Mouse (Mus musculus) MEL (cell line): ENCODE data around the gene Chkb. TPM values are rescaled to one million over a fixed set of nuclear protein-coding genes. Genes with fewer than 3 reads are reported as not detected.
A peak's percentile ranks its signal among the peaks of the same experiment; 100 is the strongest.
"Not testable (repeated sequence)": the region's sequence is repeated elsewhere in the genome, so short reads cannot be mapped to it uniquely, and the experiment has no call there.

Experiments
- DNase-seq: peaks from one replicate; pipeline ENCODE4 v3.0.0; 2011; ENCODE audit warnings: low read depth, low spot score
- H3K27ac ChIP-seq: 2 replicates; pipeline ENCODE4 v1.5.1; 2012; ENCODE audit warnings: low read depth, mild to moderate bottlenecking, control low read depth, low read length, moderate library complexity; ENCODE audit not compliant: control insufficient read depth
- H3K27me3 ChIP-seq, 2 experiments: fragments of 150-350 bp in 1 of 2; sonication (generic) in 1 of 2; 2 replicates each; pipeline ENCODE4 v1.6.1; 2012; ENCODE audit warnings: low read length in 2 of 2, mild to moderate bottlenecking in 2 of 2, improper control_type of control experiment in 1 of 2, moderate library complexity in 1 of 2; ENCODE audit not compliant: insufficient read depth in 2 of 2, control insufficient read depth in 1 of 2
- H3K36me3 ChIP-seq, 2 experiments: 2 replicates each; pipeline ENCODE4 v1.6.1; 2012 to 2014; ENCODE audit warnings: low read length in 2 of 2, improper control_type of control experiment in 1 of 2, inconsistent platforms in 1 of 2, mild to moderate bottlenecking in 1 of 2; ENCODE audit not compliant: insufficient read depth in 2 of 2, control insufficient read depth in 1 of 2
- H3K4me1 ChIP-seq, 2 experiments: fragments of 150-350 bp in 1 of 2; sonication (generic) in 1 of 2; 2 replicates each; pipeline ENCODE4 v1.6.1; 2012; ENCODE audit warnings: low read length in 2 of 2, improper control_type of control experiment in 1 of 2, mild to moderate bottlenecking in 1 of 2; ENCODE audit not compliant: insufficient read depth in 2 of 2, control insufficient read depth in 1 of 2
- H3K4me3 ChIP-seq, 2 experiments: fragments of 150-350 bp in 1 of 2; sonication (generic) in 1 of 2; 2 replicates each; pipeline ENCODE4 v1.5.1; 2012; ENCODE audit warnings: low read depth in 2 of 2, low read length in 2 of 2, mild to moderate bottlenecking in 2 of 2, moderate library complexity in 2 of 2, control low read depth in 1 of 2, improper control_type of control experiment in 1 of 2; ENCODE audit not compliant: control insufficient read depth in 1 of 2, insufficient read depth in 1 of 2
- H3K79me2 ChIP-seq: 2 replicates; pipeline ENCODE4 v1.6.1; 2012; ENCODE audit warnings: mild to moderate bottlenecking, low read length, moderate library complexity; ENCODE audit not compliant: control insufficient read depth, poor library complexity, insufficient read depth
- H3K9ac ChIP-seq: 2 replicates; pipeline ENCODE4 v1.6.1; 2012; ENCODE audit warnings: low read depth, mild to moderate bottlenecking, control low read depth, low read length, moderate library complexity; ENCODE audit not compliant: control insufficient read depth, poor library complexity, severe bottlenecking
- H3K9me3 ChIP-seq: fragments of 150-350 bp; sonication (generic); replicated peaks from 2 replicates; pipeline ENCODE4 v1.6.1; 2012; ENCODE audit warnings: mild to moderate bottlenecking, low read length, improper control_type of control experiment, moderate library complexity; ENCODE audit not compliant: insufficient read depth
- CHD1 ChIP-seq: IDR thresholded peaks from 2 replicates; pipeline ENCODE4 v1.6.1; 2012; ENCODE audit warnings: low read depth, mild to moderate bottlenecking, inconsistent platforms, low read length, improper control_type of control experiment
- CTCF ChIP-seq, 3 experiments: IDR thresholded peaks in 2 of 3; conservative IDR thresholded peaks in 1 of 3; 2 replicates each; pipeline ENCODE4 v1.5.1; 2011 to 2012; ENCODE audit warnings: low read length in 3 of 3, low read depth in 2 of 3, mild to moderate bottlenecking in 2 of 3, improper control_type of control experiment in 1 of 3, inconsistent platforms in 1 of 3, mixed read lengths in 1 of 3, moderate library complexity in 1 of 3; ENCODE audit not compliant: control insufficient read depth in 1 of 3, insufficient read depth in 1 of 3, poor library complexity in 1 of 3, severe bottlenecking in 1 of 3
- ETS1 ChIP-seq: IDR thresholded peaks from 2 replicates; pipeline ENCODE4 v1.6.1; 2012; ENCODE audit warnings: low read depth, mild to moderate bottlenecking, inconsistent platforms, low read length, improper control_type of control experiment, moderate library complexity
- GABPA ChIP-seq: IDR thresholded peaks from 2 replicates; pipeline ENCODE4 v1.6.1; 2012; ENCODE audit warnings: low read depth, mild to moderate bottlenecking, inconsistent platforms, low read length, improper control_type of control experiment, moderate library complexity
- JUND ChIP-seq: IDR thresholded peaks from 2 replicates; pipeline ENCODE4 v1.6.1; 2011; ENCODE audit warnings: low read depth, mild to moderate bottlenecking, improper control_type of control experiment, low read length
- MAZ ChIP-seq: IDR thresholded peaks from 2 replicates; pipeline ENCODE4 v1.6.1; 2012; ENCODE audit warnings: low read depth, mild to moderate bottlenecking, inconsistent platforms, low read length, improper control_type of control experiment
- MXI1 ChIP-seq: IDR thresholded peaks from 2 replicates; pipeline ENCODE4 v1.6.1; 2011; ENCODE audit warnings: mild to moderate bottlenecking, low read depth, low read length, improper control_type of control experiment
- MYB ChIP-seq: IDR thresholded peaks from 2 replicates; pipeline ENCODE4 v1.6.1; 2011; ENCODE audit warnings: mild to moderate bottlenecking, low read depth, low read length, improper control_type of control experiment
- MYC ChIP-seq: IDR thresholded peaks from 2 replicates; pipeline ENCODE4 v1.6.1; 2011; ENCODE audit warnings: low read depth, mild to moderate bottlenecking, low read length, improper control_type of control experiment, moderate library complexity
- NELFE ChIP-seq: IDR thresholded peaks from 2 replicates; pipeline ENCODE4 v1.6.1; 2011; ENCODE audit warnings: low read depth, low read length, improper control_type of control experiment
- RAD21 ChIP-seq: IDR thresholded peaks from 2 replicates; pipeline ENCODE4 v1.6.1; 2011; ENCODE audit warnings: mild to moderate bottlenecking, low read depth, low read length, improper control_type of control experiment
- SIN3A ChIP-seq: IDR thresholded peaks from 2 replicates; pipeline ENCODE4 v1.6.1; 2012; ENCODE audit warnings: low read length, improper control_type of control experiment, inconsistent platforms
- SMC3 ChIP-seq: IDR thresholded peaks from 2 replicates; pipeline ENCODE4 v1.6.1; 2011; ENCODE audit warnings: low read depth, low read length, improper control_type of control experiment
- TAL1 ChIP-seq: IDR thresholded peaks from 2 replicates; pipeline ENCODE4 v1.6.1; 2012; ENCODE audit warnings: mild to moderate bottlenecking, inconsistent platforms, low read length, moderate library complexity, mixed read lengths
- TBP ChIP-seq: IDR thresholded peaks from 2 replicates; pipeline ENCODE4 v1.8.0; 2011; ENCODE audit warnings: low read depth, low read length, improper control_type of control experiment
- USF1 ChIP-seq: IDR thresholded peaks from 2 replicates; pipeline ENCODE4 v1.6.1; 2014; ENCODE audit warnings: low read depth, mild to moderate bottlenecking, inconsistent platforms, low read length, improper control_type of control experiment, moderate library complexity
- ZC3H11A ChIP-seq: IDR thresholded peaks from 2 replicates; pipeline ENCODE4 v1.6.1; 2012; ENCODE audit warnings: low read depth, mild to moderate bottlenecking, inconsistent platforms, low read length, improper control_type of control experiment
- ZKSCAN1 ChIP-seq: IDR thresholded peaks from 2 replicates; pipeline ENCODE4 v1.6.1; 2012; ENCODE audit warnings: low read depth, mild to moderate bottlenecking, inconsistent platforms, low read length, improper control_type of control experiment, moderate library complexity
- ZNF384 ChIP-seq: IDR thresholded peaks from 2 replicates; pipeline ENCODE4 v1.6.1; 2012; ENCODE audit warnings: low read depth, mild to moderate bottlenecking, inconsistent platforms, low read length, improper control_type of control experiment
- polyA plus RNA-seq, 2 experiments: library from polyadenylated mRNA; stranded (reverse) in 1 of 2; unstranded in 1 of 2; fragments of >175 nt in 1 of 2; fragments of >200 nt in 1 of 2; gene quantifications; 2 replicates each; pipeline versions ENCODE4 v1.2.1 to v1.2.4; 2012; ENCODE audit warnings: low replicate concordance in 2 of 2, low read depth in 1 of 2; ENCODE audit not compliant: insufficient read length in 2 of 2, insufficient read depth in 1 of 2, missing spikeins in 1 of 2
- total RNA-seq: library from RNA; depleted of rRNA; stranded (reverse); fragments of 300-350 nt; gene quantifications from 2 replicates; pipeline ENCODE4 v1.2.3, GENCODE M21; 2012

Chkb gene
- total and polyA plus RNA-seq, 3 experiments = 19.3 to 51.3 TPM; not detected in 1

- no peak for TF ChIP-seq TAL1
- no peak for TF ChIP-seq NELFE
- TF ChIP-seq TBP = no peak
- no peak for TF ChIP-seq SMC3
- TF ChIP-seq MAZ = no peak
- no peak for TF ChIP-seq ZKSCAN1
- no peak for TF ChIP-seq ETS1
- TF ChIP-seq RAD21 = no peak
- no peak overlapping the region for H3K9ac ChIP-seq
- peaks cover 0 to 5% of the 10 kb centered on the region in 2 experiments; a peak in 2 of 4 replicates for H3K36me3 ChIP-seq
- H3K27ac ChIP-seq = no peak overlapping the region
- no peak for DNase-seq
- H3K27me3 ChIP-seq = no peaks in the 10 kb centered on the region
- H3K9me3 ChIP-seq = no peaks in the 10 kb centered on the region
- peaks cover 0 to 9% of the 10 kb centered on the region in 2 experiments; a peak in 1 of 4 replicates for H3K4me1 ChIP-seq
- no peaks in the 10 kb centered on the region; the same call in 1 of the 2 replicates for H3K79me2 ChIP-seq
- no peak overlapping the region for H3K4me3 ChIP-seq
These were observed 2.1 kb upstream of the Chkb start for GRCm38 (mm10) chr15:89431806-89432205.

- Histone ChIP-seq H3K9ac (no peak overlapping the region; the same call in 1 of the 2 replicates), H3K36me3 (peaks cover 0 to 5% of the 10 kb centered on the region in 2 experiments; a peak in 2 of 4 replicates), H3K4me3 (peak overlapping the region in 1 of 2 experiments; percentile 2; a peak in 1 of 4 replicates), H3K9me3 (no peaks in the 10 kb centered on the region), H3K4me1 (peaks cover 0 to 9% of the 10 kb centered on the region in 2 experiments; a peak in 1 of 4 replicates), H3K27ac (no peak overlapping the region), H3K79me2 (no peaks in the 10 kb centered on the region; the same call in 1 of the 2 replicates), H3K27me3 (no peaks in the 10 kb centered on the region)
- TF ChIP-seq ZKSCAN1 (no peak), ZC3H11A (no peak), USF1 (no peak), MYB (no peak), JUND (no peak), GABPA (no peak), MYC (no peak), CHD1 (no peak), SIN3A (no peak), MXI1 (no peak), TAL1 (no peak)
- DNase-seq = no peak
These were observed 1.6 kb upstream of the Chkb start for GRCm38 (mm10) chr15:89431271-89431670.

GRCm38 (mm10) chr15:89430771-89431170 lies 1.1 kb upstream of the Chkb start:
- not testable (repeated sequence) for H3K9me3 ChIP-seq, H3K79me2 ChIP-seq, H3K27me3 ChIP-seq, H3K36me3 ChIP-seq, H3K9ac ChIP-seq, H3K4me1 ChIP-seq, H3K27ac ChIP-seq
- TF ChIP-seq CTCF (IDR thresholded peaks at IDR 0.05 in 2 of 3, conservative IDR thresholded peaks at IDR 0.05 in 1 of 3; ENCODE audit: control insufficient read depth in 1 of 3, insufficient read depth in 1 of 3, low read depth in 2 of 3, low read length in 3 of 3, poor library complexity in 1 of 3, severe bottlenecking in 1 of 3) (0 out of 6 replicates have a peak, but pooled peaks of 1 of the 3 experiments have one; percentile 3), ZNF384 (peak; percentile 85)
- DNase-seq = peak; percentile 51
- H3K4me3 ChIP-seq = peak overlapping the region; percentile 15 to 84; a peak in 3 of 4 replicates
